Mouse (Mus musculus) heart, adult 10 weeks (tissue): ENCODE measurements around the gene Asb2. TPM values are rescaled to one million over a fixed set of nuclear protein-coding genes. Genes with fewer than 3 reads are reported as not detected.

Source experiments
- polyA plus RNA-seq: library from polyadenylated mRNA; stranded (reverse); fragments of 350-450 nt; fragmentation: Illumina TruSeq; extraction: RNeasy Lipid Tissue Mini Kit (QIAGEN cat#74804); gene quantifications from one replicate; pipeline ENCODE4 v1.2.3, GENCODE M21; 2014; ENCODE audit warnings: low read depth, low replicate concordance

The Asb2 gene
- 436 TPM for polyA plus RNA-seq

GRCm38 (mm10) chr12:103355746-103356414 is at the start of gene Asb2:
Asb2 (minus strand) TSS chr12:103356001.

GRCm38 (mm10) chr12:103388505-103389347 is 32.9 kb upstream of the Asb2 start, which contains the start of gene Otub2:
Otub2 (plus strand) TSS chr12:103388682.

GRCm38 (mm10) chr12:103310744-103311267 is 45.0 kb downstream of the Asb2 start, which contains the start of gene Fam181a:
Fam181a (plus strand) TSS chr12:103310975.

Other genes with a start within 250 kb of the Asb2 start
- not detected for gene Prima1, start 113.9 kb downstream of the Asb2 start, polyA plus RNA-seq
- gene Fam181a, start 45.0 kb downstream of the Asb2 start, polyA plus RNA-seq = not detected
- 6.2 TPM for gene Otub2, start 32.7 kb upstream of the Asb2 start, polyA plus RNA-seq
- 1.5 TPM for gene 9330161L09Rik, start 51.8 kb upstream of the Asb2 start, polyA plus RNA-seq
- 68.1 TPM for gene Ddx24, start 69.8 kb upstream of the Asb2 start, polyA plus RNA-seq
- gene Ifi27, start 78.2 kb upstream of the Asb2 start, polyA plus RNA-seq = 87.1 TPM
- 180 TPM for gene Ifi27l2a, start 87.7 kb upstream of the Asb2 start, polyA plus RNA-seq
- gene Ifi27l2b, start 101.2 kb upstream of the Asb2 start, polyA plus RNA-seq = 0.58 TPM
- gene Ppp4r4, start 176.3 kb upstream of the Asb2 start, polyA plus RNA-seq = 0.31 TPM